Mouse (Mus musculus) B cell, adult 2 months (primary cell): ENCODE results near the gene Mllt1.

Experiments used
- DNase-seq, 2 experiments: peaks; one replicate each; pipeline ENCODE4 v3.0.0; 2022

The Mllt1 gene

DNA sequence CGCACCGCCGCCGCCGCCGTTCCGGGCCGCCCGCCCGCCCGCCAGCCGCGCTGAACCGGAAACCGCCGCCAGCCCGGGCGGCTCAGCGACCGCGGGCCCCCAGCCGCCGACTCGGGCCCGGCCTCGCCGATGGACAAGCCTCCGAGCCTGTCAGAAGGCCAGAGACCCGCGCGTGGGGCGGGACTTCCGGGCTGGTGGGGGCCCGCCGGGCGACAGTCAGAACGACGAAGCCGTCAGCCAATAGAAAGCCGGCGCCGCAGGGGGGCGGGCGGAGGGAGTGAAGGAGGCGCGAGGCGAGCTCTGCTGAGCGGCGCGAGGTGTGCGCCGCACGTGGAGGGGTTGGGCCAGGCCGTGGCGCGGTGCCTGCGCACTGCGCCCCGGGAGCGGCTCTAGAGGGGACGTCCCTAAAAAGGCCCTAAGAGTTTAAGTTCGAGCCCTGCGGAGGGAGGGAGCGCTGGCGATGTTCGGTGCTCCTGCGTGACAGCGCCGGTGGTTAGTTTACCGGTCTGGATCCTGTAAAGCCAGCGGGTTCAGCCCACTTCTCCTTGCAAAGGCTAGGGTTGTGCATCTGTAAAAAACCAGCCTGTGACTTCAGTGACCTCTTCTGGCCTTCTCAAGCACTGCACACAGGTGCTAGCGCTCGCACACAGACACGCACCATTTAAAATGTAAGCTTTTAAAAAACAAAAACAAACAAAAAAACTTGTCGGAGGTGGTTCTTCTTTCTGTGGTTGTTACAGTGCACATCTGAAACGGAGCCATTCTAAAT, at the start of gene Mllt1:
Gene Mllt1, minus strand, starts transcription at position 53 of the 769 bp plus-strand sequence.
- DNase-seq: peak; percentile 99

GRCm38 (mm10) chr17:56984886-56985285, 49.7 kb upstream of the Mllt1 start:
- no peak for DNase-seq

DNA sequence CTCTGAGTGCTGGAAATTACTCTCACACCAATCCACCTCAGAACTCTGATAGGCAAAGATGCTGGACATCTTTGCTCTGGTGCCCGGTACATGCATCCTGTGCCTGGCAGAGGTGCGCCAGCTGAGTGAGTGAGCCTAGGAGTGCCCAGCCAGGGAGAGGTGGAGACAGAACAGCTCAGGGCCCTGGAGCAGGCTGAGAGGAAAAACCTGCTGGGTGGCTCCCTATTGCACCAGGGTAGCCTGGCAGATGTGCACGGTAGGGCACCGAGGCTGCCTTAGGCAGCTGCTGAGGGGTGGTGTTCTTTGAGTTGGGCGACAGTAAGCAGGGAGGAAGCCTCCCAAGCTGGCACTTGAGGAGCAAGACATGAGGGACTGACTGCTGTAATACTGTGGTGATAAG, 46.8 kb upstream of the Mllt1 start, which contains the start of gene Acer1:
Gene Acer1, minus strand, starts transcription at position 114 of the 400 bp plus-strand sequence.
- no peak for DNase-seq

GRCm38 (mm10) chr17:56981049-56981448, 45.8 kb upstream of the Mllt1 start:
- no peak for DNase-seq

DNA sequence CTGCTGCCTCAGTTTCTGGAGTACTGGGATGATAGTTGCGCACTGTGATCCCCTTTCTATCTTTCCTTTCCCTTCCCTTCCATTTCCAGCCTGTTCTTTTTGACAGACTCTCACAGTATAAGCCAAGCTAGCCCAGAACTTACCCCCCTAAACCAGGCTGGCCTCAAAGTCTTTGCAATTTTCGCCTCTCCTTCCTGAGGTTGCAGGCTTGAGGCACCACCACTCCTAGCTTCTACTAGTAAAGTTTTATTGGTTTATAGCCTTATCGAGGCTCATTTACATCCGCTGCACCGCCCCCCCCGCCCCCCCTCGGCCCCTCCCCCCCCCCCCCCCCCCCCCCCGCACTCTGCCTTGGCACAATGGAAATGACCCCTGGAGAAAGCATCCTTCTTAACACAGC, 44.3 kb upstream of the Mllt1 start:
- no peak for DNase-seq

DNA sequence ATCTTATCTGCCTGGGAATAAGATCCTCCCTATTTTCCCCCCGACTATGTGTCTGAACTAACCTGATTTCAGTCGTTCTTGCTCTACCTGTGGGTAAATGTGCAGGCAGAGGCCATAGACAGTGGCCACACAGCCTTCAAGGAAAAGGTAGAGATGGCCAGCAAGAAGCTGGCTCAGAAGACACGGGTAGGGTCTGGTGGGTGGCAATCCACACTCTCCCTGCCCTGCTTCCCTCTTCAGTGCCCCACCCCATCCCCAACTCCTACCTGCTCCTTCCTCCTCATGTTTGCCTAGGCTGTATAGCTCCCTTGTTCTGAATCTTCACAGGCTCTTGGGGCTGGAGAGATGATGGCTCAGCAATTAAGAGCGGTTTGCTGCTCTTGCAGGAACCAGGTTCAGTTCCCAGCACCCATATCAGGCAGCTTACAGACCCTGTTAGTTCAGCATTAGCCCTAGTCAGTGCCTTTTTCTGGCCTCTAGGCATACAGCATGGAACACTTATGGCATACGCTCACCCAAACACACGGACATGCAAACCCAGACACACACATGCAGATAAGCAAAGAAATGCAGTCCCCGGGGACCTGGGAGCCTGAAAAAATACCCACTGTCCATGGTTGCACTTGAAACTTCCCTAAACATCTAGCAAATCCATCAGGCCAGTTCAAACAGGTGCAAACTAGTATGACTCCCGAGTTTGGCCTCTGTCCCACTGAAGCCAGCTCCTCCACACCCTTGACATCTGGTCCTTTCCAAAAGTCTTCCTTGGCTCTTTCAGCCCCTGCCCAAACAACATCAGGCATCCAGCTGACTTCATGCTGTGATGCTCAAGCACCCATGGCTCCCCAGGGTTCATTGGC, 41.5 kb upstream of the Mllt1 start:
- no peak for DNase-seq

DNA sequence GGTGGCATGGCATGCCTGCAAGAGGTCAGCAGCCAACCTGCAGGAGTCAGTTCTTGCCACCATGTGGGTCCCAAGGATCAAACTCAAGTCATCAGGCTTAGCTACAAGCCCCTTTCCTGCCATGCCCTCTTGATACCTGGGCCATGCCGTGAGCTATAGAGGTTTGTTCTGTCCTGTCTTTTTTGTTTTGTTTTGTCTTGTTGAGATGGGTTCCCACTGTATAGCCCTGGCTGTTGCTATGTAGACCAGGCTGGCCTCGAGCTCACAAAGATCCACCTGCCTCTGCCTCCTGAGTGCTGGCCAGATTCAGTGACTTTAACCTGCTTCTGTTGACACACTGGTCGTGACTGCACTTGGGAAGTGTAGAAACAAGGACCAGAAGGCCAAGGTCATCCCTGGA, 40.2 kb upstream of the Mllt1 start:
- no peak for DNase-seq

- DNase-seq: no peak
Measured at GRCm38 (mm10) chr17:56974708-56975240, 39.6 kb upstream of the Mllt1 start.

DNA sequence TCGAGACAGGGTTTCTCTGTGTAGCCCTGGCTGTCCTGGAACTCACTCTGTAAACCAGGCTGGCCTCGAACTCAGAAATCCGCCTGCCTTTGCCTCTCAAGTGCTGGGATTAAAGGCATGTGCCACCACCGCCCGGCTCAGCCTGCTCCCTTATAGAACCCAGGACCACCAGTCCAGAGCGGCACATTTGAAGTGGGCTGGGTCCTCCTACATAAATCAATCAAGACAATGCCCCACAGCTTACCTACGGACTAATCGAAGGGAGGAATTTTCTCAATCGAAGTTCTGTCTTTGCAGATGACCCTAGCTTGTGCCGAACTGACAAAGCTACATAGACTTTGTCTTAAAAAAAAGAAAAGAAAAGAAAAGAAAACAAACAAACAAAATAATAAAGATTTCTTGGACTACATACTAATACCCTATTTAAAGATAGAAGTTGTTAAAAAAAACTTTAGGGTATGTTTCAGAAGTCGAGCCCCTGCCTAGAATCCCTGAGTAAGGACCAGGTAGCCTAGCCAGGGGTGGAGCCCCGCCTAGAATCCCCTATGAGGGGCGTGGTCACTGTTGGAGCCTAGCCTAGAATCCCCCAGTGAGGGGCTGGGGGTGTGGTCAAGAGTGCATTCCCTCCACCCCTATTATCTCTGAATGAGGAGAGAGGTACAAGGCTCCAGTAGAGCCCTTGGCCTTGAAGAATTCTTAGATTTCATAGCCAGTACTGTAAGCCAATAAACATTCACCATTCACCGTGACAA, 38.9 kb upstream of the Mllt1 start:
- DNase-seq: no peak

DNA sequence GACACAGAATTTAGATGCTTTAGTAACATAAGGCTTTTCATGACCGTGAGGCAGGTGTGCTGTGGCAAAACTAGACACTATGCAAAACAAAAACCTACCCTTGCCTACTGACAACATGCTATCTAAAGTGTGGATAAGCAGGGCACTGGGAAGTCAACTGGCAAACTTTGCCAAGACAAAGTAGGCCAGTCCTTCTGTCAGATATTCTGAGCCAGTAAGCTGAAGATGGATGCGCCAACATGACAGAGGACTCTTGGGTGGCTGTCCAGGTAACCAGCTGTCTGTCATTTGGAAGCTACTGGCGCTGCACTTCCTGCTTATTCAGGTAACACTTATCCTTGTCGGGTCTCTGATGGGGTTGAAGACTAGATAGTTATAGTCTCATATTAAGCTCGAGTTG, 34.9 kb upstream of the Mllt1 start:
- no peak for DNase-seq

- no peak for DNase-seq
Measured at GRCm38 (mm10) chr17:56969321-56969720, 34.1 kb upstream of the Mllt1 start.

DNA sequence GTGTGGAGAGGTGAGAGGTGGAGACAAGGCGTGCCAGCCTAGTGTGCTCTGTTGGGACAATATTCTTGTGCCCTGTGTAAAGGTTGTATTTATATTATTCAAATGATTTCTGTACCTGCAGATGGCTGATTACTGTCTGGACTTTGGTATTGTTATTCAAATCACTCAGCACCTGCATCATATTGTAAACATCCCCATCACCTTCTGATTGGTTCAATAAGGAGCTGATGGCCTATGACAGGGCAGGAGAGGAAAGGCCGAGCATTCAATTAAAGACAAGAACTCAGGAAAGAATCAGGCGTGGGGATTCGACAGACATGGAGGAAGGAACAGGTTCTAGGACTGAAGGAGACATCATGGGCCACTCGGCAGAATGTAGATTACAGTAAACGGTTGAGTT, 28.4 kb upstream of the Mllt1 start:
- no peak for DNase-seq

- DNase-seq: no peak
Measured at GRCm38 (mm10) chr17:56962642-56963405, 27.6 kb upstream of the Mllt1 start.

DNA sequence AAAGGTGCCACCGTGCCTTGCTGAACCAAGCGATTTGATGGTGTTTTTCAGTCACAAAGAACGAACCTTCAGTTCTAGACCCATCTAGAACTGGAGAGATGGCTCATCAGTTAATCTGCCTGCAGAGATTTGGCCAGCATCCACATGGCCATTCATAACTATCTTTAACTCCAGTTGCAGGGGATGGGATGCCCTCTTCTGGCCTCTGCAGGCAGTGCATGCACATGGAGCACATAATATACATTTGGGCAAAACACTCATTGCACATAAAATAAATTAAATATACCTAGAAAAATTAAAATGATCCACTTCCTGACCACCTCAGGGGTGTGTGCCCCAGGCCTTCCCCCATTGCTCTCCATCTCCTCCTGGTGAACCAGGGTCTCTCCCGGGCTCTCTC, 26.7 kb upstream of the Mllt1 start:
- no peak for DNase-seq

GRCm38 (mm10) chr17:56958667-56959066, 23.5 kb upstream of the Mllt1 start:
- DNase-seq: no peak

- DNase-seq: peak; percentile 79 to 80
Measured at GRCm38 (mm10) chr17:56957763-56958429, 22.7 kb upstream of the Mllt1 start.

DNA sequence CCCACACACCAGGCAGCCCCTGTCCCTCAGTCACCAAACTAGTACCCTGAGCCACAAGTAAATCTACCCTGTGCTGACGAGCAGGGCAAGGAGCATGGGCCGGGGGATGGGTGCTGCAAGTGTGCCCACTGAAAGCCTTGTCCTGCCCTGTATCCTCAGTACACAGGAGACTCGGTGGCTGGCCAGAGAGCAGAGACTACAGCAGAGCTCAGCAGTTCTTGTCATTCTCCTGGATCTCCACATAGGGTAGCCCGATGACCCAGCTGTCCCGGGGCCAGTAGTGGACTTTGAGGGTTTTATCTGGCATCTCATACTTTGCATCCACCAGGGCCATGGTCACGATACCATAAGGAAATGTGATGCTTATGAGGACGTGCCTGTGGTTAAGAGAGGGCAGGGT, 19.7 kb upstream of the Mllt1 start:
- DNase-seq: no peak

GRCm38 (mm10) chr17:56952639-56953038, 17.4 kb upstream of the Mllt1 start:
- DNase-seq: no peak

GRCm38 (mm10) chr17:56950915-56951314, 15.7 kb upstream of the Mllt1 start:
- peak; percentile 80 for DNase-seq

DNA sequence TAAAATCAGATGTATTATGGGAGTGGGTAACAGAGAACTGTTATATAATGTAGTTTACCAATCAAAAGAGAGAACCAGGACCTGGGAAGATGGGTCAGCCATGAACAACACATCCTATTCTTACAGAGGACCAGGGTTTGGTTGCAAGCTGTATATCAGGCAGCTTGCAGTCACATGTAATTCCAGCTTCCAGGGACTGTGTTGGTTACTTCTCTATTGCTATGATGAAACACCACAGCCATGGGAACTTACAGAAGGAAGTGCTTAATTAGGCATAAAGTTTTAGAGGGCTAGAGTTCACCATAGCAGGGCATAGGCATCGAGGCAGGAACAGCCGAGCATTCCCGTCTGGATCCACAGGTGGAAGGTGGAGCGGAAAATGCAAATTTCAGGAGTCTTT, 3.5 kb upstream of the Mllt1 start:
- DNase-seq: no peak

DNA sequence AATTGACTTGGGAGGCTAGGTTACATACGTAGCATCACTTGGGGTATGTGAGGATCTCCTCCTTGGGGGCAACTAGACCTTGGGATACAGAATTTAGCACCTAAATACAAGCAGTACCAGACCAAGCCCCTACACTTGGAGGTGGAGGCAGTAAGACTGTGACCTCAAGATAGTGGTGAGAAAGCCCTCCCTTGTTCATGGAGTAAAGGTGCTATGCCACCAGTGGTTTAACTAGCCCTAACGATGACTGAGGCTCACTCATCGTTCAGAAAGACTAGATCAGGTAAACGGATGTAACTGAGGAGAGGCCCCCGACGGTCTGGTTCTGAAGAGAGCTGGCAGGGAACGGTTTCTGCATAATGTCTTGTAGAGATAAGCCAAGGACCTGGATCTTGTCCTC, 1.5 kb upstream of the Mllt1 start:
- DNase-seq: no peak
